Mouse (Mus musculus): ENCODE measurements around the gene Lhfp.
"Not testable (repeated sequence)": the region's sequence is repeated elsewhere in the genome, so short reads cannot be mapped to it uniquely, and the experiment has no call there.

Lhfp gene

DNA sequence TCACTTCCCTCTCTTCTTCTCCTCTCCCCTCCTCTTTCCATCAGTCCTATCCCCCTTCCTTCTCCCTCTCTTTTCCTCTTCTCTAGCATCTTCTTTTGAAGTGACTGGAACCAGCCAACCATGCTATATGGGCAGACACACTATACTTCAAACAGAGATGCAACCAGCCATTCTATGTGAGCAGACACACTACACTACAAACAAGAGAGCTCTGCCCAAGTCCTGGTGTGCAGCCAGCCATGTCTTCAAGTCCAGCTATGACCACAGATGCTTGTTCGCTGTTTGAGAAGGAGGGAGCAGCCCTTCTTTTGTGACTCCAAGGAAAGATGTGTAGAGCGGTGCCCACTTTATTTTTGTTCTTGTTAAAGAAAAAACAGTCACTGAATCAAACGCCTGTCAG, 231.9 kb downstream of the Lhfp start:
- no peak for ATAC-seq (ENCODE audit: low TSS enrichment)

GRCm38 (mm10) chr3:53277993-53278392, 236.7 kb downstream of the Lhfp start:
- no peak for ATAC-seq (ENCODE audit: low TSS enrichment)

DNA sequence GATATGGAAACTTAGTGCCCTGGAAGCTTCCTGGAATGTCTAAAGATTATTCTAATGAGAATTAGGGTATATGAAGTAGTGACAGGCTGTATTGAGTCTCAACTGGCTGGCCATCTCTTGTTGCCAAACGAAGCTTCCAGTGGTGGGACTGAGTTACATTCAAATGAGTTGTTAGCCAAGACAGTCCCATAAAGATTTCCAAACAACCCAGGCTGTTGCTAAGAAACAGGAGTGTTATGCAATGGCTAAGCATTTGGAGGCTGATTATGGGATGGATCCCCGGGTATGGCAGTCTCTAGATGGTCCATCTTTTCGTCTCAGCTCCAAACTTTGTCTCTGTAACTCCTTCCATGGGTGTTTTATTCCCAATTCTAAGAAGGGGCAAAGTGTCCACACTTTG, 240.7 kb downstream of the Lhfp start:
- ATAC-seq (ENCODE audit: low TSS enrichment): not testable (repeated sequence)

GRCm38 (mm10) chr3:53284023-53284422, 242.7 kb downstream of the Lhfp start:
- no peak for ATAC-seq (ENCODE audit: low TSS enrichment)

DNA sequence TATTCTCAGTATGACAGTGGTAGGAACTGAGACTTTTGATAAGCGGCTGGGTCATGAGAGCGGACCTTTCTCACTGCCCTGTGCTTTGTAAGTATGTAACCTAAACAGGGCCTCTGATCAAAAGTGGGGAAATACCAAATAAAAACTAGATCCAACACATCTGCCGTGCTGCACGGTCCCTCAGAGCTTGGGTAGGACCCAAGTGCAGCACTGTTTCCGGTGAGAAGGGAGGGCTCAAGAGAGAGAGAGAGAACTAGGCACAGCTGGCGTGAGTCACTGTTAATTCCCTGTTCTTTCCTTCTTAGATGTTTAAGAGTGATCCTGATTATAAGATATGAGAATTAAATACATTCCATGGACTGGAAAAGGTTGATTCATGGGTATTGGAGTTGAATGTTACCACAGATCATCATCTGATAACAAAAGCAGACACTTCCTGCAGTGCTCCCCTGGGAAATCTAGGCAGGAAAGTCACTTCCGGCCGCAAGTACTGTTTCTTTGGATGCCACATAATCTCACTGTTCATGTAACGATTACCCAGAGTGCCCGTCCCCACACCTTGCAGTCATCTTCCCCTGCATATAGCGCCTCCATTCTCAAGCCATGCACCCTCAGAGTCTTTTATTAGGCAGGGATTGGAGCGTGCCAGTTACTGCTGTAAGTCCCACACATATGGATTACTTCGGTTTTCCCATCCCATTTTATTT, 243.3 kb downstream of the Lhfp start:
- no peak for ATAC-seq (ENCODE audit: low TSS enrichment)

GRCm38 (mm10) chr3:53288662-53289061, 247.3 kb downstream of the Lhfp start:
- peak; percentile 64 for ATAC-seq (ENCODE audit: low TSS enrichment)

GRCm38 (mm10) chr3:53289589-53290219, 248.4 kb downstream of the Lhfp start:
- peak; percentile 66 for ATAC-seq (ENCODE audit: low TSS enrichment)

DNA sequence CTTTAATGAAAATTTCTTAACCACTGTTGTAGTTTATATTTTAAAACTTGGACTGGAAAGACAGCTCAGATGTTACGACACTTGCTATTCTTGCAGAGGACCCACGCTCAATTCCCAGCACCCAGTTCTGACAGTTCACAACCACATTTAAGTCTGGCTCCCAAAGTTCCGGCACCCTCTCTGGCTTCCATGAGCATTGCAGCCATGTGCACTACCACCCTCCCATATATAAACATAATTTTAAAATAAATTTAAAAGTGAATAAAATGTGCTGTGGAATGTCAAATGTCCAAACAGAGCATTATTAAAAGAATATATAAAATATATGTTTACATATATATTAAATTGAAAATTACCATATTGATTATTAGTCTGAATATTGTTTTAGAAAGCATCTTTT, 249.9 kb downstream of the Lhfp start:
- ATAC-seq (ENCODE audit: low TSS enrichment): no peak

DNA sequence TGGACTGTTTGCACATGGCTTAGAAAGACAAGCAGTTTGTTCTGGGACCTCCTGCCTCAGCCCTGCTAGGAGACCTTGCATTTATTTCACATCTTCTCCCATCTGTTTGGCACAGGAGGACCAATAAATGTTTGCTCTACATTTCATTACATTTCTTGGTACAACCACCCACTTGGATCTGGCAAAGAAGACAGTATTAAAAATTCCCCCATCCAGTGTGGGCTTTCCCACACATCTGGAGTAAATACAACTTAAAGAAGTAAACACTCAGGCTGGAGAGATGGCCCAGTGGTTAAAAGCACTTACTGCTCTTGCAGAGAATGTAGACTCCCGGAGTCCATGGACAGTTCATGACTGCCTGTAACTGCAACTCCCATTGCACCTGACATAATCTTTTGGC, 250.6 kb downstream of the Lhfp start:
- ATAC-seq (ENCODE audit: low TSS enrichment): no peak

GRCm38 (mm10) chr3:53292474-53292873, 251.1 kb downstream of the Lhfp start:
- ATAC-seq (ENCODE audit: low TSS enrichment): no peak

- no peak for ATAC-seq (ENCODE audit: low TSS enrichment)
Observed at GRCm38 (mm10) chr3:53292979-53293378, 251.7 kb downstream of the Lhfp start.

DNA sequence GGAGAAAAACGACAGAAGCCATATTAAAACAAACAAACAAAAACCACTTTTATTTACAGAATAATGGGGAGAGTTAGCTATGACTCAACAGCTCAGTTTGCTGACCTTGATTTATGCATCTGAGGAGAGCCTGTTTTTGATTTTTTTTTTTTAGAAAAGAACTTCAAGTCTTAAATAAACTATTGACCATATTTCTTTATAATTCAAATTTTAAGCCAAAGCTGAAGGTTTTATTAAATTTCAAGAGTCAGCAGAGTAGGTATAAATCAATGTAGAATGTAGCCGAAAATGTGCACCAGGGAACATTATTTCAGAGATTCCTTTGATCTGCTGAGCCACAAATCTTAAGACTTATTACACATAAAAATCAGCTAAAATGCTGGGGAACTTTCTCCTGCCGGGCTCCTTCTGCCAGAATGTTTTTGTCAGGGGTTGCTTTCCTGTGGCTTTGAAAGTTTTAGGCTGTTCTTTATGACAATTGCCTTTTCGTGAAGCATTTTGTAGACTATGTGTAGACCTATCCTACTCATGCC, 252.6 kb downstream of the Lhfp start:
- ATAC-seq (ENCODE audit: low TSS enrichment): no peak

GRCm38 (mm10) chr3:53294855-53295254, 253.5 kb downstream of the Lhfp start:
- no peak for ATAC-seq (ENCODE audit: low TSS enrichment)

DNA sequence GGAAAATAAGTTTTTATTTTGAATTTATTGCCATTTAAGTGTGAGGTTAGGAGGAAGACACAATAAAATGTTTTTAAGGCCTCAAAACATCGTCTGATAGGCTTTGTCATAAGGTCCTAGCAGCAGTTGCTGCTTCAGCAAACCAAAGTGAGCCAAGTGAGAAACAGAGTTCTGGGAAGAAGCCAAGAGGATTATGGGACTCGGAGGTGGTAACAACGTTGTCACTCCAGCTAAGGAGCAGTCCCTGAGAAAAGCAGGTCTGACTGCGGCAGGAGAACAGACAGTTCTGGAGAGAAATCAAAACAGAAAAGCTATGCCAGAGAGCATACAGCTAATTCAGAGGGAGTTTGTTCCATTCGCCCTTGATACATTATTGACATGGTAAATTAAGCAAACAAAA, 260.5 kb downstream of the Lhfp start:
- peak; percentile 38; the same call in 1 of the 2 replicates for ATAC-seq (ENCODE audit: low TSS enrichment)

DNA sequence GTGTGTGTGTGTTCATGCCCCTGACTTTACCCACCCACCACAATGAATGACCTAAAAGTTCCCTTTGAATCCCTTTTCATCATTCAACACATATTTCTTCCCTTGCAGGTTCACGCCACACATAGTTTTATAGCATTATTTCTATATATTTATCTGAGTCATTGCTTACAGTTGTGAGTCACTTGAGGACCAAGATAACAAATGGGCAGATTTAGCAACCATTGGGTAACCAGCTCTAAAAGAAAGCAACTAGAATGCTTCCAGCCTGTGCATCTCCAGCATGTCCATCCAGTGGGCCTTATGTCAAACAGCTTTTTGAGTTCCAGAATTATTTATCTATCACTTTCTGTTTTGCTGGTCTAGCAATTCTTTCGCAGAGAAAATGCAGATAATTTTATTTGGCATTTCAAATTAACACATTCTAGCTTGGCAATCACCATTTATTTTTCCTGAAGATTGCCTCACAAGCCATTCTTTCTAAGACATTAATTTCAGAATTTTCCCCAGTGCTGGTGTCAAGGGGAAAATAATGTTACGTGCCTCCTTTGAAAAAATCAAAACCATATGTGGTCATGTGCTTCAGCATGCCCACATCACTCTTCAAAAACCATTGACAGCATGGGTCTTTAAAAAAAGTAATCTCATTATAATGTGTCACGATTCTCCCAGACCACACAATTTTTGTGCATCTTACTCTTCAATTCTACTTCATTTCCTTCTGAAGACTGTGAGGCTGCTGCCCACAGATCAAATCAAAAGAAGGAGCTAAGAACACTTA, 263.0 kb downstream of the Lhfp start:
- no peak for ATAC-seq (ENCODE audit: low TSS enrichment)

- ATAC-seq (ENCODE audit: low TSS enrichment): no peak
Observed at GRCm38 (mm10) chr3:53305860-53306259, 264.5 kb downstream of the Lhfp start.

DNA sequence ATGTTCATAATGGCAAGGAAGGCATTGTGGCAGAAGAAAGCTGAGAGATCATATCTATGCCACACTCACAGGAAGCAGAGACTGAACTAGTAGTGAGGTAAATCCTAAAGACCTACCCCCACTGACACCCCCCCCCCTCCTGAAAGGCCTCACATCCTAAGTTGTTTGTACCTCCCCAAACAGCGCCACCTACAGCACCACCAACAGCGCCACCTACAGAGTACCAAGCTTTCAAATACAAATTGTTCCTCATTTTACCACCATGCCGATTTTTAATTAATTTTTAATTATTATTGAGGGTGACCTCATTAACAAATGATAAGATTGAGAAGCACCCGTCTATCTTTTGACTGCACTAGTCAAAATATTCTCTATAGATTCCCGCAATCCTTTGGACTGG, 267.3 kb downstream of the Lhfp start:
- no peak for ATAC-seq (ENCODE audit: low TSS enrichment)

DNA sequence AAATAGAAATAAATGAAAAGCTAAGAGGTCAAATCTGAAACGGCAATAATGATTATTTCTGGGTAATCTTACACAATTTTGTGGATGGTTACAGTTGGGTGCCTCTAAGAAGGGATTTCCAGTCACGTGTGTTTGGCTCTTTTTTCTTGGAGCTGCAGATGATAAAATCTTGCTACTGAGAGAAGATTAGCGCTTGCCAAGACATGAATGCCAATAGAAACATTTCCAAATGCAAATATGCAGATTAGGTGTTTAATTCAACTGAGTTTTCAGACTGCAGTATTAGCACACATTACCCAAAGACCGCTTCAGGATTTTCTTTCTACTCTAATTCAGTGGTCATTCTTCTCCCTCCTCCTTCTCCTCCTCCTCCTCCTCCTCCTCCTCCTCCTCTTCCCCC, 268.8 kb downstream of the Lhfp start:
- peak; percentile 39; the same call in 1 of the 2 replicates for ATAC-seq (ENCODE audit: low TSS enrichment)

DNA sequence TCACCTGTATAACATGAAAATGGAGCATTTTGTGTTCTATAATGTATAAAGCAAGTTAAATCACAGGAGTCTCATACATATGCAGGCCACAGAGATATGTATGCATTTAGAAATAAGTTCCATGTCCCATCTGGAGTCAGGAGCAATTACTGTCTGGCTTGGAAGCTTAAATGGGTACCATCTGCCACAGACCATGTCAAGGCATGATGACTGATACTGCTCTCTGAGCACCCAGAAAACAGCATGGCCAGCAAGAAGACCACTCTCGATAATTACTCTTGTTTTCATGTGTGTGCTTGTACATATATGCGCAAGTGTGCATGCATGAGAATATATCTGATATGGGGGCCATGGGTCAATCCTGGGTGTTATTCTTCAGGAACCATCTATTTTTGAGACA, 269.3 kb downstream of the Lhfp start:
- ATAC-seq (ENCODE audit: low TSS enrichment): 0 out of 2 replicates have a peak, but pooled peaks have one; percentile 32

Data from frontal cortex, adult (tissue).